Mouse (Mus musculus) MEL (cell line): ENCODE measurements around the gene Cx3cr1. TPM values are rescaled to one million over a fixed set of nuclear protein-coding genes. Genes with fewer than 3 reads are reported as not detected.

Experiments used
- DNase-seq: peaks from one replicate; pipeline ENCODE4 v3.0.0; 2011; ENCODE audit warnings: low read depth, low spot score
- H3K27ac ChIP-seq: 2 replicates; pipeline ENCODE4 v1.5.1; 2012; ENCODE audit warnings: low read depth, mild to moderate bottlenecking, control low read depth, low read length, moderate library complexity; ENCODE audit not compliant: control insufficient read depth
- H3K27me3 ChIP-seq, 2 experiments: fragments of 150-350 bp in 1 of 2; sonication (generic) in 1 of 2; 2 replicates each; pipeline ENCODE4 v1.6.1; 2012; ENCODE audit warnings: low read length in 2 of 2, mild to moderate bottlenecking in 2 of 2, improper control_type of control experiment in 1 of 2, moderate library complexity in 1 of 2; ENCODE audit not compliant: insufficient read depth in 2 of 2, control insufficient read depth in 1 of 2
- H3K36me3 ChIP-seq, 2 experiments: 2 replicates each; pipeline ENCODE4 v1.6.1; 2012 to 2014; ENCODE audit warnings: low read length in 2 of 2, improper control_type of control experiment in 1 of 2, inconsistent platforms in 1 of 2, mild to moderate bottlenecking in 1 of 2; ENCODE audit not compliant: insufficient read depth in 2 of 2, control insufficient read depth in 1 of 2
- H3K4me1 ChIP-seq, 2 experiments: fragments of 150-350 bp in 1 of 2; sonication (generic) in 1 of 2; 2 replicates each; pipeline ENCODE4 v1.6.1; 2012; ENCODE audit warnings: low read length in 2 of 2, improper control_type of control experiment in 1 of 2, mild to moderate bottlenecking in 1 of 2; ENCODE audit not compliant: insufficient read depth in 2 of 2, control insufficient read depth in 1 of 2
- H3K4me3 ChIP-seq, 2 experiments: fragments of 150-350 bp in 1 of 2; sonication (generic) in 1 of 2; 2 replicates each; pipeline ENCODE4 v1.5.1; 2012; ENCODE audit warnings: low read depth in 2 of 2, low read length in 2 of 2, mild to moderate bottlenecking in 2 of 2, moderate library complexity in 2 of 2, control low read depth in 1 of 2, improper control_type of control experiment in 1 of 2; ENCODE audit not compliant: control insufficient read depth in 1 of 2, insufficient read depth in 1 of 2
- H3K79me2 ChIP-seq: 2 replicates; pipeline ENCODE4 v1.6.1; 2012; ENCODE audit warnings: mild to moderate bottlenecking, low read length, moderate library complexity; ENCODE audit not compliant: control insufficient read depth, poor library complexity, insufficient read depth
- H3K9ac ChIP-seq: 2 replicates; pipeline ENCODE4 v1.6.1; 2012; ENCODE audit warnings: low read depth, mild to moderate bottlenecking, control low read depth, low read length, moderate library complexity; ENCODE audit not compliant: control insufficient read depth, poor library complexity, severe bottlenecking
- H3K9me3 ChIP-seq: fragments of 150-350 bp; sonication (generic); replicated peaks from 2 replicates; pipeline ENCODE4 v1.6.1; 2012; ENCODE audit warnings: mild to moderate bottlenecking, low read length, improper control_type of control experiment, moderate library complexity; ENCODE audit not compliant: insufficient read depth
- BHLHE40 ChIP-seq: IDR thresholded peaks from 2 replicates; pipeline ENCODE4 v1.6.1; 2012; ENCODE audit warnings: low read depth, mild to moderate bottlenecking, inconsistent platforms, low read length, improper control_type of control experiment, borderline replicate concordance
- CHD2 ChIP-seq: IDR thresholded peaks from 2 replicates; pipeline ENCODE4 v1.6.1; 2011; ENCODE audit warnings: low read length, improper control_type of control experiment
- CTCF ChIP-seq, 3 experiments: IDR thresholded peaks in 2 of 3; conservative IDR thresholded peaks in 1 of 3; 2 replicates each; pipeline ENCODE4 v1.5.1; 2011 to 2012; ENCODE audit warnings: low read length in 3 of 3, low read depth in 2 of 3, mild to moderate bottlenecking in 2 of 3, improper control_type of control experiment in 1 of 3, inconsistent platforms in 1 of 3, mixed read lengths in 1 of 3, moderate library complexity in 1 of 3; ENCODE audit not compliant: control insufficient read depth in 1 of 3, insufficient read depth in 1 of 3, poor library complexity in 1 of 3, severe bottlenecking in 1 of 3
- ELF1 ChIP-seq: IDR thresholded peaks from 2 replicates; pipeline ENCODE4 v1.6.1; 2014; ENCODE audit warnings: low read depth, mild to moderate bottlenecking, inconsistent platforms, low read length, improper control_type of control experiment, moderate library complexity
- EP300 ChIP-seq, 2 experiments: IDR thresholded peaks; 2 replicates each; pipeline ENCODE4 v1.6.1; 2011; ENCODE audit warnings: improper control_type of control experiment in 2 of 2, low read length in 2 of 2, low read depth in 1 of 2, mild to moderate bottlenecking in 1 of 2
- ETS1 ChIP-seq: IDR thresholded peaks from 2 replicates; pipeline ENCODE4 v1.6.1; 2012; ENCODE audit warnings: low read depth, mild to moderate bottlenecking, inconsistent platforms, low read length, improper control_type of control experiment, moderate library complexity
- GABPA ChIP-seq: IDR thresholded peaks from 2 replicates; pipeline ENCODE4 v1.6.1; 2012; ENCODE audit warnings: low read depth, mild to moderate bottlenecking, inconsistent platforms, low read length, improper control_type of control experiment, moderate library complexity
- GATA1 ChIP-seq: IDR thresholded peaks from 2 replicates; pipeline ENCODE4 v1.6.1; 2011; ENCODE audit warnings: low read depth, low read length, improper control_type of control experiment
- KAT2A ChIP-seq: conservative IDR thresholded peaks from 2 replicates; pipeline ENCODE4 v1.6.1; 2012; ENCODE audit warnings: low read depth, low read length, improper control_type of control experiment, inconsistent platforms
- MAZ ChIP-seq: IDR thresholded peaks from 2 replicates; pipeline ENCODE4 v1.6.1; 2012; ENCODE audit warnings: low read depth, mild to moderate bottlenecking, inconsistent platforms, low read length, improper control_type of control experiment
- MEF2A ChIP-seq: IDR thresholded peaks from 2 replicates; pipeline ENCODE4 v1.6.1; 2014; ENCODE audit warnings: low read depth, mild to moderate bottlenecking, inconsistent platforms, low read length, improper control_type of control experiment; ENCODE audit not compliant: poor library complexity, insufficient replicate concordance, severe bottlenecking; ENCODE audit errors: extremely low read depth
- MXI1 ChIP-seq: IDR thresholded peaks from 2 replicates; pipeline ENCODE4 v1.6.1; 2011; ENCODE audit warnings: mild to moderate bottlenecking, low read depth, low read length, improper control_type of control experiment
- MYB ChIP-seq: IDR thresholded peaks from 2 replicates; pipeline ENCODE4 v1.6.1; 2011; ENCODE audit warnings: mild to moderate bottlenecking, low read depth, low read length, improper control_type of control experiment
- MYC ChIP-seq: IDR thresholded peaks from 2 replicates; pipeline ENCODE4 v1.6.1; 2011; ENCODE audit warnings: low read depth, mild to moderate bottlenecking, low read length, improper control_type of control experiment, moderate library complexity
- POLR2A ChIP-seq, 2 experiments: IDR thresholded peaks; 2 replicates each; pipeline ENCODE4 v1.6.1; 2011 to 2012; ENCODE audit warnings: low read length in 2 of 2, mild to moderate bottlenecking in 2 of 2, control low read depth in 1 of 2, improper control_type of control experiment in 1 of 2, low read depth in 1 of 2, moderate library complexity in 1 of 2; ENCODE audit not compliant: control insufficient read depth in 1 of 2, insufficient read depth in 1 of 2, poor library complexity in 1 of 2
- POLR2AphosphoS2 ChIP-seq: IDR thresholded peaks from 2 replicates; pipeline ENCODE4 v1.6.1; 2011; ENCODE audit warnings: low read length, improper control_type of control experiment
- POLR2AphosphoS5 ChIP-seq: IDR thresholded peaks from 2 replicates; pipeline ENCODE4 v1.6.1; 2012; ENCODE audit warnings: low read depth, borderline replicate concordance, mild to moderate bottlenecking, inconsistent platforms, low read length, moderate library complexity, mixed read lengths
- RAD21 ChIP-seq: IDR thresholded peaks from 2 replicates; pipeline ENCODE4 v1.6.1; 2011; ENCODE audit warnings: mild to moderate bottlenecking, low read depth, low read length, improper control_type of control experiment
- RCOR1 ChIP-seq: IDR thresholded peaks from 2 replicates; pipeline ENCODE4 v1.6.1; 2012; ENCODE audit warnings: low read depth, mild to moderate bottlenecking, inconsistent platforms, low read length, improper control_type of control experiment
- TAL1 ChIP-seq: IDR thresholded peaks from 2 replicates; pipeline ENCODE4 v1.6.1; 2012; ENCODE audit warnings: mild to moderate bottlenecking, inconsistent platforms, low read length, moderate library complexity, mixed read lengths
- TCF12 ChIP-seq: IDR thresholded peaks from 2 replicates; pipeline ENCODE4 v1.6.1; 2014; ENCODE audit warnings: low read depth, mild to moderate bottlenecking, inconsistent platforms, low read length, improper control_type of control experiment, moderate library complexity
- USF2 ChIP-seq, 2 experiments: IDR thresholded peaks; 2 replicates each; pipeline ENCODE4 v1.6.1; 2011 to 2012; ENCODE audit warnings: improper control_type of control experiment in 2 of 2, low read length in 2 of 2, borderline replicate concordance in 1 of 2, inconsistent platforms in 1 of 2, low read depth in 1 of 2, mild to moderate bottlenecking in 1 of 2; ENCODE audit not compliant: insufficient read depth in 1 of 2
- ZC3H11A ChIP-seq: IDR thresholded peaks from 2 replicates; pipeline ENCODE4 v1.6.1; 2012; ENCODE audit warnings: low read depth, mild to moderate bottlenecking, inconsistent platforms, low read length, improper control_type of control experiment
- ZKSCAN1 ChIP-seq: IDR thresholded peaks from 2 replicates; pipeline ENCODE4 v1.6.1; 2012; ENCODE audit warnings: low read depth, mild to moderate bottlenecking, inconsistent platforms, low read length, improper control_type of control experiment, moderate library complexity
- ZNF384 ChIP-seq: IDR thresholded peaks from 2 replicates; pipeline ENCODE4 v1.6.1; 2012; ENCODE audit warnings: low read depth, mild to moderate bottlenecking, inconsistent platforms, low read length, improper control_type of control experiment
- polyA plus RNA-seq, 2 experiments: library from polyadenylated mRNA; stranded (reverse) in 1 of 2; unstranded in 1 of 2; fragments of >175 nt in 1 of 2; fragments of >200 nt in 1 of 2; gene quantifications; 2 replicates each; pipeline versions ENCODE4 v1.2.1 to v1.2.4; 2012; ENCODE audit warnings: low replicate concordance in 2 of 2, low read depth in 1 of 2; ENCODE audit not compliant: insufficient read length in 2 of 2, insufficient read depth in 1 of 2, missing spikeins in 1 of 2
- total RNA-seq: library from RNA; depleted of rRNA; stranded (reverse); fragments of 300-350 nt; gene quantifications from 2 replicates; pipeline ENCODE4 v1.2.3, GENCODE M21; 2012

Gene Cx3cr1
- total and polyA plus RNA-seq, 3 experiments = not detected

DNA sequence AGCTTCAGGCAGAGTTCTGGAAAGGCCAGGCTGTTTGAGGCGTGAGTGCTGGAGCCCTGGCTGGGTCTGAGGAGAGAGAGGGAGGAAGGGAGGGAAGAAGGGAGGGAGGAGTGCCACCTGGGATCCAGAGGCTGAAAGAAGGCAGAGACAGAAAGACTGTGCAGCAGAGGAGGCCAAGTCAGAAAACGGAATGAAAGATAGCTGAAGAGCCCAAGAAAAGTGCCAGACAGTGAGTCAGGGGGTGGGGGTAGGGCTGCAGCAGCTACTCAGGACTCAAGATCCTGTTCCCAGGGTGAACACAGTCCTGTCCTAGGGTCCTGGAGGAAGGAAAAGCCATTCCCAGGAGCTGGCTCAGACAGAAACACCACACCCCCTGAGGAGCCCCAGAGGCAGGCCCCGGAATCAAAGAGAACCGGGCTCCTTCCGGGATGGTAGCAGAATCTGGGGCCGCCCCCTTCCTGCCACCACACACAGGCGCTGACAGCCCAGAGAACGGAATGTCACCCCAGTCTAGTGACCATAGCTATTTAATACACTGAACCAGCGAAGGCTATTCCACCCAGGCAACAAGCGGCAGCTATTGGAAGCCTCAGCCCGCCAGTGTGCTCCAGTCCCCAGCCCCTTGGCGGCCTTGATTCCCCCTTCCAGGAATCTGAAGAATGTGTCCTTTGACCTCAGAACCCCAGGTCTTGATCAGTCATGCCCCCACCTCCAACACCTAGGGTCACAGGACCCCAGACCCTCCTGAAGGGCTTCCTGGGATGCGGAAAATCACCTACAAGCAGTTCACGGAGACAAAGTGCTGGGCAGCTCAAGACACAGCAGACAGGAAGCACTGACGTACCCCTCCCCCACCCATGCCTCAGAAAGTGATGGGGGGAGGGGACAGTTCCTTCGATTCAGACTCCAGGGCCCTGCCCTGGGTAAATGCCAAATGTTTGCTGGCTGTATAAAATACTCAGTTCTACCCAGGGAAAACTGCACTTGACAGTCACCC is 88.2 kb downstream of the Cx3cr1 start (continued):
- TF ChIP-seq MAZ = no peak
- TF ChIP-seq RCOR1 = no peak
- TF ChIP-seq ZC3H11A = no peak
- no peak for TF ChIP-seq USF2 (IDR thresholded peaks at IDR 0.05; ENCODE audit: borderline replicate concordance in 1 of 2, insufficient read depth in 1 of 2, low read depth in 1 of 2, low read length in 2 of 2)
- no peak for TF ChIP-seq POLR2AphosphoS2
- TF ChIP-seq MXI1 = peak; percentile 10; the same call in 1 of the 2 replicates
- no peak for TF ChIP-seq TAL1
- TF ChIP-seq MYC = no peak

DNA sequence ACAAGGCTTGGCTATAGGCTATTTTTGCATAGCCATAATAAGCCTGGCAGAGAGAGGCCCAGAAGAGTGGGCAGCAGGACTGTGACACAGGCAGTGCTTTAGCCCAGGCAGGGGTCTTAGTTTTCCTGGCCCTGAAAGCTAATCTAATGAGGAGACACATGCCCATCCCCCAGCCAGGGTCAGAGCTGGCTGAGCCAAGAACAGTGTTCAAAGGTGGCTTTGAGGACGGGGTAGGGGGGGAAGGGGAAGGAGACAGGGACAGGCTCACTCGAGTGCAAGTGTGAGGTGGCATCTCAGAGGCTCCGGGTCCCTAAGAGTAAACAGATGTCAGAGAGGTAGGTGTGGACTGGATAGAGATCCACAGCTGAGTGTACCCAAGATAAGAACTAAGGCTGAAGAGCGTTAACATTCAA is 88.9 kb downstream of the Cx3cr1 start:
- peak overlapping the region; percentile 80 to 81 for H3K4me3 ChIP-seq
- H3K4me1 ChIP-seq = peaks cover 11 to 25% of the 10 kb centered on the region in 2 experiments
- peak; percentile 72 for TF ChIP-seq ETS1
- TF ChIP-seq BHLHE40 = no peak
- no peak for TF ChIP-seq TAL1
- peak; percentile 55 for TF ChIP-seq GATA1
- TF ChIP-seq GABPA = no peak
- no peak for TF ChIP-seq ZNF384
- no peak for TF ChIP-seq MYC
- H3K9ac ChIP-seq = peak overlapping the region; percentile 74
- peaks cover 0 to 18% of the 10 kb centered on the region in 2 experiments; a peak in 2 of 4 replicates for H3K36me3 ChIP-seq
- no peaks in the 10 kb centered on the region for H3K27me3 ChIP-seq
- H3K27ac ChIP-seq = peak overlapping the region; percentile 87
- no peaks in the 10 kb centered on the region for H3K9me3 ChIP-seq
- DNase-seq = no peak
- H3K79me2 ChIP-seq = peaks cover 7% of the 10 kb centered on the region

DNA sequence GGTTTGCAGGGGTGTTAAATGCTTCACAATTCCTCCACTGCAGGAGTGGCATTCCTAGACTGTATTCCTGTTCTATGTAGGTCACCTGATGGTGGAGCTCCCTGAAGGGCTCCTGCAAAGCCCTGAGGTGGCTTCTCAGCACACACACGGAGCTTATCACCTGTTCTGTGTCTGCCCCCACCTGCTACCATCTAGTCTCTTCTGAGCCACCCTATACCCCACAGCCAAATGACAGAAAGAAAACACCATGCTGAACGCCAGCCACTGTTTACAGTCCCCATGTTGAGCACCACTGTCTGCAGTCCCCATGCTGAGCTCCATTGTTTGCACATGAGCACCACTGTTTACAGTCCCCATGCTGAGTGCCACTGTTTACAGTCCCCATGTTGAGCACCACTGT is 89.9 kb downstream of the Cx3cr1 start:
- Histone ChIP-seq H3K9me3 (no peaks in the 10 kb centered on the region), H3K4me3 (no peak overlapping the region), H3K27me3 (no peaks in the 10 kb centered on the region), H3K4me1 (peaks cover 11 to 25% of the 10 kb centered on the region in 2 experiments), H3K9ac (no peak overlapping the region), H3K36me3 (peaks cover 4 to 18% of the 10 kb centered on the region in 2 experiments), H3K27ac (no peak overlapping the region), H3K79me2 (peaks cover 7% of the 10 kb centered on the region)
- no peak for TF ChIP-seq GATA1
- TF ChIP-seq POLR2A (IDR thresholded peaks at IDR 0.05; ENCODE audit: control insufficient read depth in 1 of 2, insufficient read depth in 1 of 2, low read depth in 1 of 2, low read length in 2 of 2, poor library complexity in 1 of 2) = no peak
- TF ChIP-seq CHD2 = no peak
- no peak for TF ChIP-seq POLR2AphosphoS5
- TF ChIP-seq MYC = no peak
- no peak for TF ChIP-seq EP300 (IDR thresholded peaks at IDR 0.05; ENCODE audit: low read depth in 1 of 2, low read length in 2 of 2)
- TF ChIP-seq KAT2A = no peak
- TF ChIP-seq TCF12 = no peak
- no peak for TF ChIP-seq CTCF (IDR thresholded peaks at IDR 0.05 in 2 of 3, conservative IDR thresholded peaks at IDR 0.05 in 1 of 3; ENCODE audit: control insufficient read depth in 1 of 3, insufficient read depth in 1 of 3, low read depth in 2 of 3, low read length in 3 of 3, poor library complexity in 1 of 3, severe bottlenecking in 1 of 3)
- TF ChIP-seq TAL1 = no peak
- TF ChIP-seq MAZ = no peak
- TF ChIP-seq RCOR1 = no peak
- no peak for TF ChIP-seq MEF2A
- no peak for TF ChIP-seq ZC3H11A
- no peak for TF ChIP-seq RAD21
- no peak for TF ChIP-seq MYB
- no peak for TF ChIP-seq ELF1
- TF ChIP-seq ZKSCAN1 = no peak
- TF ChIP-seq ETS1 = no peak
- DNase-seq = no peak
